ENCODE assay signal across 22 mouse cellular contexts in genomic region chr8:92459291-92459690, GRCm38 (mm10).
DNase-seq lines count a peak whose midpoint lies in the region; ATAC-seq and TF ChIP-seq lines count a peak whose summit lies in the region.
"Had no signal": no experiment of that assay in that cellular context is flagged by ENCODE, and none has a peak within 500 bp of the region (broad histone marks: within the 10 kb centered on the region; RNA-seq: fewer than 3 reads in every experiment).

No protein-coding gene starts in this region.

- no peak overlapping the region for H3K27ac ChIP-seq in forebrain, embryonic 15.5 days (replicated peaks)
- H3K27ac ChIP-seq in forebrain, embryonic 11.5 days (ENCODE audit: low read depth, low read length), result no peak overlapping the region
- no peak overlapping the region for H3K27ac ChIP-seq in hindbrain, embryonic 12.5 days
- H3K27ac ChIP-seq in hindbrain, embryonic 16.5 days (ENCODE audit: low read depth, low read length), result no peak overlapping the region
- no peak overlapping the region for H3K27ac ChIP-seq in lung, embryonic 16.5 days (ENCODE audit: low read length)
- no peak overlapping the region for H3K27ac ChIP-seq in lung, postnatal 0 days (ENCODE audit: low read length)

- no peak overlapping the region for H3K9ac ChIP-seq in forebrain, embryonic 15.5 days (replicated peaks)
- H3K9ac ChIP-seq in forebrain, embryonic 11.5 days (ENCODE audit: low read length), result no peak overlapping the region
- no peak overlapping the region for H3K9ac ChIP-seq in hindbrain, embryonic 12.5 days
- H3K9ac ChIP-seq in hindbrain, embryonic 16.5 days (ENCODE audit: low read depth, low read length), result no peak overlapping the region
- H3K9ac ChIP-seq in lung, embryonic 16.5 days (ENCODE audit: low read length), result no peak overlapping the region
- no peak overlapping the region for H3K9ac ChIP-seq in lung, postnatal 0 days (replicated peaks; ENCODE audit: low read depth)

- H3K27me3 ChIP-seq in forebrain, embryonic 15.5 days, result peaks cover 38% of the 10 kb centered on the region; the same call in 1 of the 2 replicates
- peaks cover 25% of the 10 kb centered on the region for H3K27me3 ChIP-seq in forebrain, embryonic 11.5 days (ENCODE audit: control insufficient read depth, insufficient read depth, low read length)
- peaks cover 48% of the 10 kb centered on the region for H3K27me3 ChIP-seq in hindbrain, embryonic 12.5 days
- peaks cover 7% of the 10 kb centered on the region for H3K27me3 ChIP-seq in hindbrain, embryonic 16.5 days (replicated peaks; ENCODE audit: control insufficient read depth, insufficient read depth, low read length)
- peaks cover 43% of the 10 kb centered on the region for H3K27me3 ChIP-seq in lung, embryonic 16.5 days (ENCODE audit: control insufficient read depth, insufficient read depth, low read depth, low read length)
- peaks cover 25% of the 10 kb centered on the region for H3K27me3 ChIP-seq in lung, postnatal 0 days (replicated peaks; ENCODE audit: insufficient read depth, low read length)
- H3K27me3 ChIP-seq: CH12.LX had no signal

- no peak for TF ChIP-seq EP300 in lung, postnatal 0 days (IDR thresholded peaks at IDR 0.05)

- no peak overlapping the region for H3K4me3 ChIP-seq in forebrain, embryonic 15.5 days
- H3K4me3 ChIP-seq in forebrain, embryonic 11.5 days (ENCODE audit: low read depth, low read length), result no peak overlapping the region
- no peak overlapping the region for H3K4me3 ChIP-seq in hindbrain, embryonic 12.5 days
- H3K4me3 ChIP-seq in hindbrain, embryonic 16.5 days (ENCODE audit: low read length), result no peak overlapping the region
- no peak overlapping the region for H3K4me3 ChIP-seq in lung, embryonic 16.5 days (ENCODE audit: low read length)
- H3K4me3 ChIP-seq in lung, postnatal 0 days (ENCODE audit: low read depth, low read length), result no peak overlapping the region

- ATAC-seq in forebrain, embryonic 15.5 days (replicated peaks), result 0 out of 2 replicates have a peak, but pooled peaks have one; percentile 4
- ATAC-seq in forebrain, embryonic 11.5 days (replicated peaks; ENCODE audit: low FRiP score), result no peak
- 0 out of 2 replicates have a peak, but pooled peaks have one; percentile 2 for ATAC-seq in hindbrain, embryonic 12.5 days (ENCODE audit: low FRiP score)
- no peak for ATAC-seq in hindbrain, embryonic 16.5 days
- peak; percentile 59; the same call in 1 of the 2 replicates for ATAC-seq in lung, embryonic 16.5 days (ENCODE audit: low read depth)
- ATAC-seq in lung, postnatal 0 days, result peak; percentile 66
- ATAC-seq: activated CD4-positive, CD25-positive, alpha-beta regulatory T cell, adult 4 months; CD4-positive, CD25-positive, alpha-beta regulatory T cell, adult 4 months; Patski had no signal

- no peak for TF ChIP-seq CTCF in lung, postnatal 0 days (IDR thresholded peaks at IDR 0.05)

- no peaks in the 10 kb centered on the region for H3K36me3 ChIP-seq in forebrain, embryonic 15.5 days
- no peaks in the 10 kb centered on the region for H3K36me3 ChIP-seq in forebrain, embryonic 11.5 days (ENCODE audit: control insufficient read depth, insufficient read depth, low read length)
- no peaks in the 10 kb centered on the region for H3K36me3 ChIP-seq in hindbrain, embryonic 12.5 days
- H3K36me3 ChIP-seq in hindbrain, embryonic 16.5 days (ENCODE audit: control insufficient read depth, insufficient read depth, low read length), result no peaks in the 10 kb centered on the region
- no peaks in the 10 kb centered on the region for H3K36me3 ChIP-seq in lung, embryonic 16.5 days (ENCODE audit: control insufficient read depth, insufficient read depth, low read length)
- no peaks in the 10 kb centered on the region for H3K36me3 ChIP-seq in lung, postnatal 0 days (ENCODE audit: insufficient read depth, low read length)
- H3K36me3 ChIP-seq: G1E had no signal

- DNase-seq in forebrain, embryonic 11.5 days (ENCODE audit: low spot score), result no peak
- DNase-seq in lung, postnatal 25 days (ENCODE audit: low spot score), result no peak
- DNase-seq in lung, postnatal 0 days (ENCODE audit: low spot score), result no peak
- DNase-seq in lung, postnatal 4 days, result no peak
- DNase-seq: adrenal gland, adult 2 months; adrenal gland, adult 8-10 months; adrenal gland, postnatal 10 days; adrenal gland, postnatal 14 days; adrenal gland, postnatal 25 days; adrenal gland, postnatal 36 days; B cell, adult 2 months; cerebellum, adult 11 months; cerebellum, adult 11-12 months had no signal

- peaks cover 8% of the 10 kb centered on the region for H3K4me1 ChIP-seq in forebrain, embryonic 15.5 days
- H3K4me1 ChIP-seq in forebrain, embryonic 11.5 days (replicated peaks; ENCODE audit: control insufficient read depth, insufficient read depth, low read length), result no peaks in the 10 kb centered on the region
- H3K4me1 ChIP-seq in hindbrain, embryonic 12.5 days, result peaks cover 9% of the 10 kb centered on the region
- peaks cover 5% of the 10 kb centered on the region; the same call in 1 of the 2 replicates for H3K4me1 ChIP-seq in hindbrain, embryonic 16.5 days (ENCODE audit: control insufficient read depth, insufficient read depth, low read depth, low read length)
- peaks cover 8% of the 10 kb centered on the region for H3K4me1 ChIP-seq in lung, embryonic 16.5 days (replicated peaks; ENCODE audit: control insufficient read depth, insufficient read depth, low read length)
- no peaks in the 10 kb centered on the region for H3K4me1 ChIP-seq in lung, postnatal 0 days (ENCODE audit: insufficient read depth, low read depth, low read length)

- H3K4me2 ChIP-seq in forebrain, embryonic 15.5 days (replicated peaks), result no peak overlapping the region
- no peak overlapping the region for H3K4me2 ChIP-seq in forebrain, embryonic 11.5 days (ENCODE audit: low read depth, low read length, severe bottlenecking)
- H3K4me2 ChIP-seq in hindbrain, embryonic 12.5 days (replicated peaks), result no peak overlapping the region
- no peak overlapping the region for H3K4me2 ChIP-seq in hindbrain, embryonic 16.5 days (ENCODE audit: low read length)
- H3K4me2 ChIP-seq in lung, embryonic 16.5 days (ENCODE audit: low read depth, low read length), result no peak overlapping the region
- no peak overlapping the region for H3K4me2 ChIP-seq in lung, postnatal 0 days (replicated peaks; ENCODE audit: low read depth, low read length)

- WGBS in forebrain, embryonic 15.5 days, result 88% methylated on average over 5 of the region's 5 CpGs
- WGBS in forebrain, embryonic 11.5 days, result 82% methylated on average over 5 of the region's 5 CpGs
- 90% methylated on average over 5 of the region's 5 CpGs for WGBS in hindbrain, embryonic 12.5 days
- 93% methylated on average over 5 of the region's 5 CpGs for WGBS in hindbrain, embryonic 16.5 days
- 57% methylated on average over 5 of the region's 5 CpGs for WGBS in lung, embryonic 16.5 days
- WGBS in lung, postnatal 0 days, result 69% methylated on average over 5 of the region's 5 CpGs

- H3K9me3 ChIP-seq in forebrain, embryonic 15.5 days, result no peaks in the 10 kb centered on the region
- no peaks in the 10 kb centered on the region for H3K9me3 ChIP-seq in forebrain, embryonic 11.5 days (ENCODE audit: control insufficient read depth, low read length)
- no peaks in the 10 kb centered on the region for H3K9me3 ChIP-seq in hindbrain, embryonic 12.5 days (replicated peaks)
- H3K9me3 ChIP-seq in hindbrain, embryonic 16.5 days (ENCODE audit: control insufficient read depth, low read length), result no peaks in the 10 kb centered on the region
- no peaks in the 10 kb centered on the region for H3K9me3 ChIP-seq in lung, embryonic 16.5 days (ENCODE audit: control insufficient read depth, low read length)
- no peaks in the 10 kb centered on the region for H3K9me3 ChIP-seq in lung, postnatal 0 days (ENCODE audit: low read length)

Comparison
In these comparisons a context has a peak if more than half of its experiments do, and no peak if none do; other contexts are left out.
1. ATAC-seq: peak in forebrain, embryonic 15.5 days (single experiment), hindbrain, embryonic 12.5 days (single experiment), lung, embryonic 16.5 days (single experiment) and lung, postnatal 0 days (single experiment); none in forebrain, embryonic 11.5 days (single experiment) and hindbrain, embryonic 16.5 days (single experiment).